Mouse (Mus musculus) lung, embryonic 14.5 days (tissue): ENCODE results near the gene Snx30. TPM values are rescaled to one million over a fixed set of nuclear protein-coding genes. Genes with fewer than 3 reads are reported as not detected.
"Not testable (repeated sequence)": the region's sequence is repeated elsewhere in the genome, so short reads cannot be mapped to it uniquely, and the experiment has no call there.

Experiments
- ATAC-seq: fragments of 200-750 bp; cut with Nextera tagmentation; 2 replicates; pipeline ENCODE4 v1.8.0; 2017; ENCODE audit warnings: mild to moderate bottlenecking, moderate TSS enrichment, moderate library complexity; ENCODE audit not compliant: insufficient read depth
- DNase-seq: peaks from one replicate; pipeline ENCODE4 v3.0.0-alpha.2; 2015
- H3K27ac ChIP-seq: fragments of 300-500 bp; sonication (generic); 2 replicates; pipeline ENCODE4 v1.5.1; 2014; ENCODE audit warnings: low read depth, mild to moderate bottlenecking, moderate library complexity
- H3K27me3 ChIP-seq: fragments of 300-500 bp; sonication (generic); 2 replicates; pipeline ENCODE4 v1.6.1; 2014; ENCODE audit warnings: low read length, control low read depth; ENCODE audit not compliant: insufficient read depth
- H3K36me3 ChIP-seq: fragments of 300-500 bp; sonication (generic); 2 replicates; pipeline ENCODE4 v1.6.1; 2014; ENCODE audit warnings: control low read depth; ENCODE audit not compliant: insufficient read depth
- H3K4me1 ChIP-seq: fragments of 300-500 bp; sonication (generic); 2 replicates; pipeline ENCODE4 v1.6.1; 2014; ENCODE audit warnings: antibody characterized with exemption, control low read depth; ENCODE audit not compliant: insufficient read depth
- H3K4me2 ChIP-seq: fragments of 300-500 bp; sonication (generic); 2 replicates; pipeline ENCODE4 v1.6.1; 2014; ENCODE audit warnings: mild to moderate bottlenecking
- H3K4me3 ChIP-seq: fragments of 300-500 bp; sonication (generic); 2 replicates; pipeline ENCODE4 v1.5.1; 2014; ENCODE audit warnings: low read depth, low read length
- H3K9ac ChIP-seq: fragments of 300-500 bp; sonication (generic); 2 replicates; pipeline ENCODE4 v1.6.1; 2014
- H3K9me3 ChIP-seq: fragments of 300-500 bp; sonication (generic); 2 replicates; pipeline ENCODE4 v1.6.1; 2016; ENCODE audit warnings: low read depth, low read length, control low read depth
- CTCF ChIP-seq: IDR thresholded peaks from 2 replicates; pipeline ENCODE4 v1.5.1; 2016; ENCODE audit warnings: antibody characterized with exemption, low read depth
- WGBS: fragments of 180-500 bp; shearing (Covaris S2); extraction: QIAGEN DNeasy Blood & Tissue Kit; methylation state at CpG from one replicate; pipeline ENCODE4 v1.1.7; 2014; 5-methylcytosine and 5-hydroxymethylcytosine counted together
- polyA plus RNA-seq: library from polyadenylated mRNA; unstranded; fragments of >200 nt; fragmentation: Nextera tagmentation; extraction: Ambion mirVana; gene quantifications from 2 replicates; pipeline ENCODE4 v1.2.1, GENCODE M21; 2014

Snx30 gene
- polyA plus RNA-seq, 1 experiment from 2014 or later: 10.6 TPM

GRCm38 (mm10) chr4:59782853-59783684, 22.6 kb upstream of the Snx30 start:
- Histone ChIP-seq H3K9me3 (no peaks in the 10 kb centered on the region), H3K27ac (peak overlapping the region; percentile 58; the same call in 1 of the 2 replicates), H3K36me3 (0 out of 2 replicates have a peak, but pooled peaks cover 13% of the 10 kb centered on the region), H3K27me3 (no peaks in the 10 kb centered on the region), H3K4me1 (0 out of 2 replicates have a peak, but pooled peaks cover 3% of the 10 kb centered on the region), H3K4me3 (peak overlapping the region; percentile 92), H3K4me2 (peak overlapping the region; percentile 87), H3K9ac (peak overlapping the region; percentile 76)
- ATAC-seq (peak; percentile 71; the same call in 1 of the 2 replicates), DNase-seq (peak; percentile 64)
- under 1% methylated on average over 47 of the region's 47 CpGs for WGBS
- TF ChIP-seq CTCF: no peak

GRCm38 (mm10) chr4:59783685-59784279, 21.9 kb upstream of the Snx30 start:
- peak overlapping the region; percentile 92 for H3K4me3 ChIP-seq
- DNase-seq (peak; percentile 99), ATAC-seq (peak; percentile 98)
- H3K4me2 ChIP-seq: peak overlapping the region; percentile 87
- H3K27me3 ChIP-seq: no peaks in the 10 kb centered on the region
- H3K9me3 ChIP-seq: no peaks in the 10 kb centered on the region
- 0 out of 2 replicates have a peak, but pooled peaks cover 3% of the 10 kb centered on the region for H3K4me1 ChIP-seq
- WGBS: under 1% methylated on average over 36 of the region's 36 CpGs
- H3K27ac ChIP-seq: peak overlapping the region; percentile 56; the same call in 1 of the 2 replicates
- no peak for TF ChIP-seq CTCF
- peak overlapping the region; percentile 76 for H3K9ac ChIP-seq
- H3K36me3 ChIP-seq: 0 out of 2 replicates have a peak, but pooled peaks cover 10% of the 10 kb centered on the region

- H3K4me1 ChIP-seq: 0 out of 2 replicates have a peak, but pooled peaks cover 3% of the 10 kb centered on the region
- no peak overlapping the region for H3K4me3 ChIP-seq
- 0 out of 2 replicates have a peak, but pooled peaks cover 6% of the 10 kb centered on the region for H3K36me3 ChIP-seq
- no peak overlapping the region for H3K9ac ChIP-seq
- TF ChIP-seq CTCF: no peak
- H3K9me3 ChIP-seq: no peaks in the 10 kb centered on the region
- ATAC-seq: no peak
- DNase-seq: no peak
- WGBS: 16% methylated on average over 2 of the region's 2 CpGs
- no peak overlapping the region for H3K27ac ChIP-seq
- no peaks in the 10 kb centered on the region for H3K27me3 ChIP-seq
- no peak overlapping the region for H3K4me2 ChIP-seq
Observed at GRCm38 (mm10) chr4:59785412-59785811, 20.2 kb upstream of the Snx30 start.

- Histone ChIP-seq H3K36me3 (0 out of 2 replicates have a peak, but pooled peaks cover 1% of the 10 kb centered on the region), H3K9ac (no peak overlapping the region), H3K4me1 (0 out of 2 replicates have a peak, but pooled peaks cover 3% of the 10 kb centered on the region), H3K27me3 (no peaks in the 10 kb centered on the region), H3K4me2 (no peak overlapping the region), H3K4me3 (no peak overlapping the region), H3K27ac (no peak overlapping the region), H3K9me3 (no peaks in the 10 kb centered on the region)
- DNase-seq (peak; percentile 86), ATAC-seq (no peak)
- under 1% methylated on average over 7 of the region's 7 CpGs for WGBS
- peak; percentile 94 for TF ChIP-seq CTCF
Observed at GRCm38 (mm10) chr4:59786661-59787060, 19.0 kb upstream of the Snx30 start.

GRCm38 (mm10) chr4:59787126-59787525, 18.5 kb upstream of the Snx30 start:
- Histone ChIP-seq H3K4me3 (no peak overlapping the region), H3K27ac (no peak overlapping the region), H3K4me1 (0 out of 2 replicates have a peak, but pooled peaks cover 1% of the 10 kb centered on the region), H3K27me3 (no peaks in the 10 kb centered on the region), H3K9me3 (no peaks in the 10 kb centered on the region), H3K36me3 (no peaks in the 10 kb centered on the region), H3K4me2 (no peak overlapping the region), H3K9ac (no peak overlapping the region)
- no peak for ATAC-seq
- DNase-seq: no peak
- no peak for TF ChIP-seq CTCF
- 57% methylated on average over 6 of the region's 6 CpGs for WGBS

- ATAC-seq (no peak), DNase-seq (no peak)
Observed at GRCm38 (mm10) chr4:59789015-59789414, 16.6 kb upstream of the Snx30 start.

GRCm38 (mm10) chr4:59793626-59794025, 12.0 kb upstream of the Snx30 start:
- not testable (repeated sequence) for H3K4me2 ChIP-seq, H3K9ac ChIP-seq, H3K4me1 ChIP-seq, H3K4me3 ChIP-seq, ATAC-seq, H3K27me3 ChIP-seq, H3K27ac ChIP-seq, H3K36me3 ChIP-seq, DNase-seq, H3K9me3 ChIP-seq
- 75% methylated on average over 2 of the region's 2 CpGs for WGBS

More at GRCm38 (mm10) chr4:59789015-59789414, 16.6 kb upstream of the Snx30 start:
- H3K9me3 ChIP-seq: no peaks in the 10 kb centered on the region
- H3K9ac ChIP-seq: no peak overlapping the region
- H3K4me2 ChIP-seq: no peak overlapping the region
- no peaks in the 10 kb centered on the region for H3K36me3 ChIP-seq
- H3K27ac ChIP-seq: no peak overlapping the region
- no peak overlapping the region for H3K4me3 ChIP-seq
- no peak for TF ChIP-seq CTCF
- H3K27me3 ChIP-seq: no peaks in the 10 kb centered on the region
- H3K4me1 ChIP-seq: no peaks in the 10 kb centered on the region
